Mouse (Mus musculus): ENCODE results near the gene Ogn. TPM values are rescaled to one million over a fixed set of nuclear protein-coding genes. Genes with fewer than 3 reads are reported as not detected.

Ogn gene
- total RNA-seq (2023): under 1 TPM; 0.21 to 0.60 TPM

GRCm38 (mm10) chr13:49607714-49608113 is at the start of gene Ogn:
Gene Ogn, plus strand, starts transcription at chr13:49608046.

GRCm38 (mm10) chr13:49581541-49582530 is 26.0 kb upstream of the Ogn start, which contains the start of gene Omd:
Gene Omd, plus strand, starts transcription at chr13:49582462.

GRCm38 (mm10) chr13:49652481-49653179 is 44.8 kb downstream of the Ogn start, which contains the start of the genes Cenpp and Nol8:
Gene Cenpp, minus strand, starts transcription at chr13:49652785.
Gene Nol8, plus strand, starts transcription at chr13:49653078.

Other genes starting within 250 kb of the Ogn start
- gene Ippk, start 186.8 kb upstream of the Ogn start, total RNA-seq (2023): 1 to 10 TPM; 4.7 to 4.9 TPM
- gene Tes3-ps, start 114.7 kb upstream of the Ogn start, total RNA-seq (2023): under 1 TPM; 0.94 TPM
- not detected for gene Ecm2, start 103.2 kb upstream of the Ogn start, total RNA-seq (2023)
- gene Aspn, start 63.6 kb upstream of the Ogn start, total RNA-seq (2023): not detected
- gene Omd, start 25.6 kb upstream of the Ogn start, total RNA-seq (2023): under 1 TPM in 1 of 2 experiments, not detected in 1; 0.47 TPM
- under 1 TPM in 1 of 2 experiments, not detected in 1; 0.67 TPM for gene Cenpp, start 44.7 kb downstream of the Ogn start, total RNA-seq (2023)
- 10 to 100 TPM; 19.2 to 22.4 TPM for gene Nol8, start 45.0 kb downstream of the Ogn start, total RNA-seq (2023)
- 10 to 100 TPM; 54.6 to 59.1 TPM for gene Iars, start 74.1 kb downstream of the Ogn start, total RNA-seq (2023)
- not detected for gene Gm30302, start 191.0 kb downstream of the Ogn start, total RNA-seq (2023)